Mouse (Mus musculus): ENCODE results near the gene Tmem91. TPM values are rescaled to one million over a fixed set of nuclear protein-coding genes. Genes with fewer than 3 reads are reported as not detected.
A peak's percentile ranks its signal among the peaks of the same experiment; 100 is the strongest.

The Tmem91 gene
- polyA plus RNA-seq, 1 experiment from 2014 or later = 4.0 TPM

GRCm38 (mm10) chr7:25679971-25680370 lies 5.0 kb upstream of the Tmem91 start:
- Histone ChIP-seq H3K4me2 (peak overlapping the region; percentile 62), H3K27ac (no peak overlapping the region), H3K9ac (no peak overlapping the region), H3K9me3 (no peaks in the 10 kb centered on the region), H3K36me3 (replicated peaks) (peaks cover 8% of the 10 kb centered on the region; the same call in 1 of the 2 replicates), H3K4me1 (peaks cover 17% of the 10 kb centered on the region), H3K27me3 (peaks cover 26% of the 10 kb centered on the region), H3K4me3 (replicated peaks) (peak overlapping the region; percentile 65)
- no peak for ATAC-seq (ENCODE audit: low FRiP score)
- WGBS = 9% methylated on average over 6 of the region's 6 CpGs

GRCm38 (mm10) chr7:25677013-25677412 lies 2.0 kb upstream of the Tmem91 start:
- no peak for ATAC-seq (ENCODE audit: low FRiP score)
- H3K9ac ChIP-seq = no peak overlapping the region

GRCm38 (mm10) chr7:25676085-25676781 lies 1.3 kb upstream of the Tmem91 start:
- ATAC-seq (ENCODE audit: low FRiP score) = peak; percentile 21; the same call in 1 of the 2 replicates
- WGBS = 72% methylated on average over 15 of the region's 15 CpGs
- Histone ChIP-seq H3K9me3 (no peaks in the 10 kb centered on the region), H3K27me3 (peaks cover 48% of the 10 kb centered on the region), H3K36me3 (replicated peaks) (no peaks in the 10 kb centered on the region), H3K27ac (peak overlapping the region; percentile 53), H3K9ac (no peak overlapping the region), H3K4me2 (no peak overlapping the region), H3K4me1 (peaks cover 16% of the 10 kb centered on the region), H3K4me3 (replicated peaks) (no peak overlapping the region)

More at GRCm38 (mm10) chr7:25677013-25677412, 2.0 kb upstream of the Tmem91 start:
- H3K4me1 ChIP-seq = peaks cover 24% of the 10 kb centered on the region
- H3K27ac ChIP-seq = peak overlapping the region; percentile 53
- H3K27me3 ChIP-seq = peaks cover 48% of the 10 kb centered on the region
- no peaks in the 10 kb centered on the region for H3K9me3 ChIP-seq
- H3K4me3 ChIP-seq (replicated peaks) = no peak overlapping the region
- 92% methylated on average over 7 of the region's 7 CpGs for WGBS
- no peaks in the 10 kb centered on the region for H3K36me3 ChIP-seq (replicated peaks)
- no peak overlapping the region for H3K4me2 ChIP-seq

GRCm38 (mm10) chr7:25675405-25675804 lies 439 bp upstream of the Tmem91 start:
- H3K4me1 ChIP-seq = peaks cover 13% of the 10 kb centered on the region
- peak overlapping the region; percentile 50; the same call in 1 of the 2 replicates for H3K4me2 ChIP-seq
- peaks cover 48% of the 10 kb centered on the region for H3K27me3 ChIP-seq
- H3K36me3 ChIP-seq (replicated peaks) = no peaks in the 10 kb centered on the region
- no peaks in the 10 kb centered on the region for H3K9me3 ChIP-seq
- WGBS = 57% methylated on average over 6 of the region's 6 CpGs
- no peak overlapping the region for H3K9ac ChIP-seq
- peak overlapping the region; percentile 31; the same call in 1 of the 2 replicates for H3K4me3 ChIP-seq (replicated peaks)
- H3K27ac ChIP-seq = no peak overlapping the region
- ATAC-seq (ENCODE audit: low FRiP score) = no peak

- 24% methylated on average over 9 of the region's 9 CpGs for WGBS
- H3K4me2 ChIP-seq = peak overlapping the region; percentile 50; the same call in 1 of the 2 replicates
- H3K9ac ChIP-seq = no peak overlapping the region
- H3K9me3 ChIP-seq = no peaks in the 10 kb centered on the region
- no peak for ATAC-seq (ENCODE audit: low FRiP score)
- H3K36me3 ChIP-seq (replicated peaks) = no peaks in the 10 kb centered on the region
- no peak overlapping the region for H3K27ac ChIP-seq
- H3K27me3 ChIP-seq = peaks cover 47% of the 10 kb centered on the region
- H3K4me3 ChIP-seq (replicated peaks) = no peak overlapping the region
- peaks cover 9% of the 10 kb centered on the region for H3K4me1 ChIP-seq
These were observed 669 bp downstream of the Tmem91 start for GRCm38 (mm10) chr7:25674297-25674696.

GRCm38 (mm10) chr7:25672442-25672841 lies 2.5 kb downstream of the Tmem91 start:
- no peak overlapping the region for H3K4me3 ChIP-seq (replicated peaks)
- peaks cover 42% of the 10 kb centered on the region for H3K27me3 ChIP-seq
- no peak for ATAC-seq (ENCODE audit: low FRiP score)
- no peaks in the 10 kb centered on the region for H3K9me3 ChIP-seq
- H3K27ac ChIP-seq = no peak overlapping the region
- H3K9ac ChIP-seq = no peak overlapping the region
- H3K4me1 ChIP-seq = peaks cover 9% of the 10 kb centered on the region
- H3K36me3 ChIP-seq (replicated peaks) = peaks cover 15% of the 10 kb centered on the region
- H3K4me2 ChIP-seq = no peak overlapping the region
- 55% methylated on average over 4 of the region's 4 CpGs for WGBS

- 86% methylated on average over 2 of the region's 2 CpGs for WGBS
- ATAC-seq (ENCODE audit: low FRiP score) = no peak
- peaks cover 38% of the 10 kb centered on the region for H3K27me3 ChIP-seq
- no peak overlapping the region for H3K27ac ChIP-seq
- peaks cover 9% of the 10 kb centered on the region for H3K4me1 ChIP-seq
- no peak overlapping the region for H3K4me2 ChIP-seq
- no peaks in the 10 kb centered on the region for H3K9me3 ChIP-seq
- H3K9ac ChIP-seq = no peak overlapping the region
- H3K4me3 ChIP-seq (replicated peaks) = no peak overlapping the region
- peaks cover 18% of the 10 kb centered on the region for H3K36me3 ChIP-seq (replicated peaks)
These were observed 3.3 kb downstream of the Tmem91 start for GRCm38 (mm10) chr7:25671686-25672085.

- H3K36me3 ChIP-seq (replicated peaks) = peaks cover 29% of the 10 kb centered on the region
- no peaks in the 10 kb centered on the region for H3K9me3 ChIP-seq
- no peak for ATAC-seq (ENCODE audit: low FRiP score)
- WGBS = 87% methylated on average over 4 of the region's 4 CpGs
- peaks cover 23% of the 10 kb centered on the region for H3K27me3 ChIP-seq
- no peak overlapping the region for H3K4me3 ChIP-seq (replicated peaks)
- peaks cover 8% of the 10 kb centered on the region for H3K4me1 ChIP-seq
- H3K4me2 ChIP-seq = no peak overlapping the region
- H3K27ac ChIP-seq = no peak overlapping the region
- H3K9ac ChIP-seq = no peak overlapping the region
These were observed 4.9 kb downstream of the Tmem91 start for GRCm38 (mm10) chr7:25670096-25670495.

GRCm38 (mm10) chr7:25669631-25670030 lies 5.3 kb downstream of the Tmem91 start:
- H3K9ac ChIP-seq = no peak overlapping the region
- H3K36me3 ChIP-seq (replicated peaks) = peaks cover 34% of the 10 kb centered on the region
- no peak for ATAC-seq (ENCODE audit: low FRiP score)
- H3K4me3 ChIP-seq (replicated peaks) = no peak overlapping the region
- no peaks in the 10 kb centered on the region for H3K9me3 ChIP-seq
- peaks cover 4% of the 10 kb centered on the region; the same call in 1 of the 2 replicates for H3K4me1 ChIP-seq
- H3K4me2 ChIP-seq = no peak overlapping the region
- H3K27ac ChIP-seq = no peak overlapping the region
- WGBS = 82% methylated on average over 9 of the region's 9 CpGs
- peaks cover 18% of the 10 kb centered on the region for H3K27me3 ChIP-seq

- H3K9me3 ChIP-seq = no peaks in the 10 kb centered on the region
- H3K36me3 ChIP-seq (replicated peaks) = peaks cover 38% of the 10 kb centered on the region
- no peak for ATAC-seq (ENCODE audit: low FRiP score)
- H3K27me3 ChIP-seq = peaks cover 13% of the 10 kb centered on the region
- no peak overlapping the region for H3K4me3 ChIP-seq (replicated peaks)
- no peak overlapping the region for H3K4me2 ChIP-seq
- no peaks in the 10 kb centered on the region for H3K4me1 ChIP-seq
- WGBS = 86% methylated on average over 10 of the region's 10 CpGs
- no peak overlapping the region for H3K27ac ChIP-seq
- no peak overlapping the region for H3K9ac ChIP-seq
These were observed 5.8 kb downstream of the Tmem91 start for GRCm38 (mm10) chr7:25669158-25669557.

- H3K36me3 ChIP-seq (replicated peaks) = peaks cover 49% of the 10 kb centered on the region
- no peak for ATAC-seq (ENCODE audit: low FRiP score)
- H3K9ac ChIP-seq = no peak overlapping the region
- H3K9me3 ChIP-seq = no peaks in the 10 kb centered on the region
- H3K27me3 ChIP-seq = no peaks in the 10 kb centered on the region
- no peak overlapping the region for H3K27ac ChIP-seq
- H3K4me3 ChIP-seq (replicated peaks) = no peak overlapping the region
- 95% methylated on average over 8 of the region's 8 CpGs for WGBS
- H3K4me1 ChIP-seq = no peaks in the 10 kb centered on the region
- no peak overlapping the region for H3K4me2 ChIP-seq
These were observed 8.6 kb downstream of the Tmem91 start for GRCm38 (mm10) chr7:25666381-25666780.

GRCm38 (mm10) chr7:25658657-25659472 lies 16.1 kb downstream of the Tmem91 start, which contains the start of the genes Bckdha and Exosc5:
TSS of gene Bckdha (minus strand) at chr7:25658981.
TSS of gene Exosc5 (plus strand) at chr7:25659164.
- peak; percentile 99 for ATAC-seq (ENCODE audit: low FRiP score)
- H3K27ac ChIP-seq = peak within 1 kb of the TSS; percentile 63
- no peaks in the 10 kb centered on the region for H3K9me3 ChIP-seq
- H3K27me3 ChIP-seq = no peaks in the 10 kb centered on the region
- peak within 1 kb of the TSS; percentile 73 for H3K4me2 ChIP-seq
- H3K36me3 ChIP-seq (replicated peaks) = peaks cover 7% of the 10 kb centered on the region
- 0% methylated on average over 50 of the region's 50 CpGs for WGBS
- peak within 1 kb of the TSS; percentile 66 for H3K4me3 ChIP-seq (replicated peaks)
- H3K4me1 ChIP-seq = peaks cover 23% of the 10 kb centered on the region
- H3K9ac ChIP-seq = peak within 1 kb of the TSS; percentile 62
